Mouse (Mus musculus) heart, adult 2 months (tissue): ENCODE data around the gene Mocs2. TPM values are rescaled to one million over a fixed set of nuclear protein-coding genes. Genes with fewer than 3 reads are reported as not detected.
A peak's percentile ranks its signal among the peaks of the same experiment; 100 is the strongest.

ENCODE experiments used
- DNase-seq, 2 experiments: peaks; one replicate each; pipeline ENCODE4 v3.0.0; 2021
- H3K27ac ChIP-seq: fragments of 200-600 bp; 2 replicates; pipeline ENCODE4 v1.8.1; 2022
- H3K27me3 ChIP-seq: fragments of 200-500 bp; 2 replicates; pipeline ENCODE4 v1.6.1; 2012; ENCODE audit warnings: mild to moderate bottlenecking, low read length, inconsistent platforms, mixed read lengths; ENCODE audit not compliant: control insufficient read depth, insufficient read depth
- H3K36me3 ChIP-seq: fragments of 200-500 bp; 2 replicates; pipeline ENCODE4 v1.6.1; 2012; ENCODE audit warnings: low read length, inconsistent platforms; ENCODE audit not compliant: control insufficient read depth, insufficient read depth
- H3K4me1 ChIP-seq: fragments of 200-500 bp; 2 replicates; pipeline ENCODE4 v1.6.1; 2011; ENCODE audit warnings: low read length; ENCODE audit not compliant: control insufficient read depth, insufficient read depth
- H3K4me3 ChIP-seq: fragments of 200-600 bp; 2 replicates; pipeline ENCODE4 v1.8.1; 2022
- H3K79me2 ChIP-seq: fragments of 200-500 bp; replicated peaks from 2 replicates; pipeline ENCODE4 v1.6.1; 2012; ENCODE audit warnings: mild to moderate bottlenecking, inconsistent platforms, low read length, moderate library complexity, mixed read lengths; ENCODE audit not compliant: control insufficient read depth, insufficient read depth
- H3K9ac ChIP-seq: fragments of 200-500 bp; 2 replicates; pipeline ENCODE4 v1.6.1; 2012; ENCODE audit warnings: low read depth, mild to moderate bottlenecking, control low read depth, inconsistent platforms, low read length, mixed read lengths
- CTCF ChIP-seq: fragments of 200-600 bp; IDR thresholded peaks from 2 replicates; pipeline ENCODE4 v1.8.1; 2022; ENCODE audit warnings: antibody characterized with exemption, mild to moderate bottlenecking, moderate library complexity
- EP300 ChIP-seq: fragments of 200-500 bp; IDR thresholded peaks from 2 replicates; pipeline ENCODE4 v1.6.1; 2011; ENCODE audit warnings: low read depth, low read length, control low read depth; ENCODE audit not compliant: insufficient read depth
- POLR2A ChIP-seq: fragments of 200-500 bp; IDR thresholded peaks from 2 replicates; pipeline ENCODE4 v1.6.1; 2011; ENCODE audit warnings: mild to moderate bottlenecking, low read depth, low read length, control low read depth; ENCODE audit not compliant: insufficient read depth
- WGBS: fragments of 180-500 bp; shearing (Covaris S2); methylation state at CpG from one replicate; pipeline ENCODE4 v1.1.7; 2018; 5-methylcytosine and 5-hydroxymethylcytosine counted together
- intact Hi-C: fragments of 180-260 bp; cut with DNase I; formaldehyde crosslinking; loops from one replicate; pipeline ENCODE4 v1.15.1; 2025
- polyA plus RNA-seq: library from polyadenylated mRNA; depleted of rRNA; stranded (reverse); fragments of >200 nt; gene quantifications from 2 replicates; pipeline ENCODE4 v1.2.3, GENCODE M21; 2012
- total RNA-seq, 2 experiments: library from RNA; stranded (reverse); gene quantifications; 2 replicates each; pipeline ENCODE4 v1.2.3; 2021

Gene Mocs2
- total and polyA plus RNA-seq, 3 experiments, result 17.1 to 32.5 (median 30.6) TPM

GRCm38 (mm10) chr13:114834580-114834979 lies 16.5 kb downstream of the Mocs2 start:
- Histone ChIP-seq H3K79me2 (no peaks in the 10 kb centered on the region), H3K36me3 (peaks cover 14% of the 10 kb centered on the region), H3K27ac (peak overlapping the region; percentile 64), H3K4me1 (peaks cover 12% of the 10 kb centered on the region), H3K4me3 (no peak overlapping the region), H3K9ac (no peak overlapping the region), H3K27me3 (no peaks in the 10 kb centered on the region)
- intact Hi-C loops, result loop anchor here (5.0 kb wide), 1 partner anchor 398 kb away; no protein-coding TSS in a partner anchor
- DNase-seq, result peak in 1 of 2 experiments; percentile 16
- no peak for TF ChIP-seq POLR2A
- TF ChIP-seq CTCF, result peak; percentile 33
- 13% methylated on average over 2 of the region's 2 CpGs for WGBS

DNA sequence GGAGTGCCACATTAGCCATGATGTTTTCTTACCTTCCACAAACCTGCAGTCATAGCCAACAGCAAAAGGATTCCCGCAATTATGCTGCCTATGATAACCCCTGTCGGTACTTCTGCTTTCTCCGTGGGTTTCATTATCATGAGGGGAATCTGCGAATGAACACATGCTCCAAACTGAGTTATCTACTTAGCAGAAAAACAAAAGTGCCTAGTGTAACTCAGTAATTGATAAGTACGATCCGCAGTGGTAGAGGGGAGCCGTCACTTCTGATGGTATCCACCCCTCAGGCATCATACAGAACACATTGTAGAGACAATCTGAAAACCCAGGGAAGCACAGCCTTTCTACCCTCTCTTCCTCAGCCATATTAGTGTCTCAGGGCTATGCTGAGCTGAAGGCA lies 19.0 kb downstream of the Mocs2 start:
- H3K4me1 ChIP-seq, result peaks cover 12% of the 10 kb centered on the region
- no peak overlapping the region for H3K4me3 ChIP-seq
- no peaks in the 10 kb centered on the region for H3K79me2 ChIP-seq
- WGBS, result 82% methylated on average over 7 of the region's 7 CpGs
- H3K27ac ChIP-seq, result no peak overlapping the region
- H3K36me3 ChIP-seq, result peaks cover 14% of the 10 kb centered on the region
- intact Hi-C loops, result loop anchor here (2.0 kb wide), 1 partner anchor 58 kb away; no protein-coding TSS in a partner anchor
- H3K9ac ChIP-seq, result no peak overlapping the region
- no peak for DNase-seq
- no peaks in the 10 kb centered on the region for H3K27me3 ChIP-seq
- TF ChIP-seq EP300 (no peak), CTCF (no peak), POLR2A (no peak)

- intact Hi-C loops, result no loop called here
- Histone ChIP-seq H3K36me3 (peaks cover 10% of the 10 kb centered on the region), H3K9ac (no peak overlapping the region), H3K4me1 (peaks cover 12% of the 10 kb centered on the region), H3K27ac (peak overlapping the region; percentile 8), H3K4me3 (no peak overlapping the region), H3K79me2 (no peaks in the 10 kb centered on the region), H3K27me3 (no peaks in the 10 kb centered on the region)
- WGBS, result 3% methylated on average over 5 of the region's 5 CpGs
- no peak for TF ChIP-seq CTCF
- DNase-seq, result peak; percentile 64 to 70
Measured at GRCm38 (mm10) chr13:114838535-114838990, 20.5 kb downstream of the Mocs2 start.

DNA sequence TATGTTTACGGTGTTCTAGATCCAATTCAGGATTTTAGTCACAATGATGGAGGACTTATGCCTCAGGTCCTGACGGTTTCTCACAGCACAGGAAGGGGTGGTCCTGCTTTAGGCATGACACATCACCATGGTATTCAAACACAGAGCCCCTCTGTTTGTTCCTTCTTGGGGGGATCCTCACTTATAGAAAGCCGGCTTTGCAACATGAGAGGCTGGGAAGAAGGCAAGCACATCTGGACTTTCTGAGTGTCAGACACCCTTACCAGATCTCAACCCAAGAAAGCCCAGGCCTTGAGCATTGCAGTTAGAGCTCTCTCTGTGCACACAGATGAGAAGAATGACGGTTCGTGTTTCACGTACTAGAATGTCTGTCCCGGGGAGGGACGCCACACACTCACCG lies 21.1 kb downstream of the Mocs2 start:
- TF ChIP-seq POLR2A (no peak), CTCF (no peak), EP300 (no peak)
- Histone ChIP-seq H3K4me1 (peaks cover 9% of the 10 kb centered on the region), H3K27me3 (no peaks in the 10 kb centered on the region), H3K9ac (no peak overlapping the region), H3K4me3 (no peak overlapping the region), H3K36me3 (peaks cover 4% of the 10 kb centered on the region), H3K27ac (peak overlapping the region; percentile 8), H3K79me2 (no peaks in the 10 kb centered on the region)
- DNase-seq, result no peak
- WGBS, result 76% methylated on average over 9 of the region's 9 CpGs
- intact Hi-C loops, result no loop called here

- Histone ChIP-seq H3K9ac (no peak overlapping the region), H3K4me3 (no peak overlapping the region), H3K36me3 (no peaks in the 10 kb centered on the region), H3K4me1 (peaks cover 7% of the 10 kb centered on the region), H3K27ac (no peak overlapping the region), H3K27me3 (no peaks in the 10 kb centered on the region), H3K79me2 (no peaks in the 10 kb centered on the region)
- TF ChIP-seq CTCF (no peak), POLR2A (no peak), EP300 (no peak)
- DNase-seq, result no peak
- 89% methylated on average over 4 of the region's 4 CpGs for WGBS
- intact Hi-C loops, result no loop called here
Measured at GRCm38 (mm10) chr13:114840545-114840944, 22.5 kb downstream of the Mocs2 start.

DNA sequence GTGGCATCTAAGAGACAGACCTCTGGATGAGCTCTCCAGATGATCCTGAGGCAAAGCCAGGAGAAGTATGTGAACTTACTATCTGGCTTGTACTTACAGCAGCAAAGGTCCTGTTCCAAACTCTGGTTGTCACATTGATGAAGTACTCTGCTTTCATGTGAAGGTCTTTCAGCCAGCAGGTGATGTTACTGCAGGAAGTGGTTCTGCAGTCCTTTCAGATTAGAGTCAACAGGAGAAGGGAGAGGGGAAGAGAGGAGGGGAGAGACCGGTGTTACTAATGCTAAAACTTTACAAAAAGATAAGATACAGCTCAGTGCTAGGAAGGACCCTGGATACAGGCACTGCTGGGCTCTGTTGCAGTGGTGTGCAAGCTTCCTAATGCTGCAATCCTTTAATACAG lies 25.3 kb downstream of the Mocs2 start:
- H3K27ac ChIP-seq, result no peak overlapping the region
- no peak overlapping the region for H3K9ac ChIP-seq
- no peak for TF ChIP-seq POLR2A
- no peak for TF ChIP-seq EP300
- TF ChIP-seq CTCF, result no peak
- 0 out of 2 replicates have a peak, but pooled peaks cover 2% of the 10 kb centered on the region for H3K36me3 ChIP-seq
- WGBS, result 23% methylated on average over 1 of the region's 1 CpGs
- no peaks in the 10 kb centered on the region for H3K27me3 ChIP-seq
- H3K4me1 ChIP-seq, result peaks cover 9% of the 10 kb centered on the region
- H3K79me2 ChIP-seq, result no peaks in the 10 kb centered on the region
- DNase-seq, result no peak
- H3K4me3 ChIP-seq, result no peak overlapping the region
- intact Hi-C loops, result no loop called here
